Mouse (Mus musculus): ENCODE data around the gene Pld2. TPM values are rescaled to one million over a fixed set of nuclear protein-coding genes. Genes with fewer than 3 reads are reported as not detected.
A peak's percentile ranks its signal among the peaks of the same experiment; 100 is the strongest.

Gene Pld2
- polyA plus RNA-seq (2012; rRNA removed) (18.9 and 22.6 TPM in 2 replicates), polyA plus RNA-seq (2014; fragmentation: Nextera tagmentation; extraction: Ambion mirVana) (5.8 and 7.5 TPM in 2 replicates)

GRCm38 (mm10) chr11:70539877-70540587 is at the start of gene Pld2:
Pld2 (plus strand) TSS chr11:70540064.
- no peak within 1 kb of the TSS for H3K27ac ChIP-seq (replicated peaks; ENCODE audit: low read depth, low read length)
- peaks cover 6% of the 10 kb centered on the region; the same call in 1 of the 2 replicates for H3K27me3 ChIP-seq (ENCODE audit: control insufficient read depth, insufficient read depth, low read length)
- ATAC-seq (ENCODE audit: low FRiP score, low read depth) = peak; percentile 90

GRCm38 (mm10) chr11:70499566-70500475 is 40.0 kb upstream of the Pld2 start:
- H3K27ac ChIP-seq (replicated peaks; ENCODE audit: low read depth, low read length) = no peak overlapping the region
- H3K4me1 ChIP-seq (ENCODE audit: control insufficient read depth, insufficient read depth, low read length) = no peaks in the 10 kb centered on the region
- no peak for ATAC-seq (ENCODE audit: low FRiP score, low read depth)
- no peak overlapping the region for H3K4me3 ChIP-seq (replicated peaks; ENCODE audit: low read length)
- no peaks in the 10 kb centered on the region for H3K27me3 ChIP-seq (ENCODE audit: control insufficient read depth, insufficient read depth, low read length)
- WGBS = 73% methylated on average over 14 of the region's 14 CpGs
- no peaks in the 10 kb centered on the region for H3K9me3 ChIP-seq (ENCODE audit: control insufficient read depth, low read length)
- H3K9ac ChIP-seq (ENCODE audit: low read depth, low read length, severe bottlenecking) = no peak overlapping the region
- no peak for TF ChIP-seq POLR2A (IDR thresholded peaks at IDR 0.05; ENCODE audit: borderline replicate concordance, extremely low read depth, insufficient read depth, insufficient read length)
- DNase-seq (ENCODE audit: low spot score) = no peak
- no peak overlapping the region for H3K4me2 ChIP-seq (replicated peaks; ENCODE audit: low read depth, low read length, severe bottlenecking)
- no peaks in the 10 kb centered on the region for H3K36me3 ChIP-seq (ENCODE audit: control insufficient read depth, insufficient read depth, low read length)

More at GRCm38 (mm10) chr11:70539877-70540587, at the start of gene Pld2:
- peak within 1 kb of the TSS; percentile 90 for H3K4me2 ChIP-seq (replicated peaks; ENCODE audit: low read depth, low read length, severe bottlenecking)
- H3K4me3 ChIP-seq (replicated peaks; ENCODE audit: low read length) = peak within 1 kb of the TSS; percentile 61
- H3K36me3 ChIP-seq (ENCODE audit: control insufficient read depth, insufficient read depth, low read length) = no peaks in the 10 kb centered on the region
- H3K9ac ChIP-seq (ENCODE audit: low read depth, low read length, severe bottlenecking) = peak within 1 kb of the TSS; percentile 76
- 1% methylated on average over 36 of the region's 65 CpGs for WGBS
- no peak for TF ChIP-seq POLR2A (IDR thresholded peaks at IDR 0.05; ENCODE audit: borderline replicate concordance, extremely low read depth, insufficient read depth, insufficient read length)
- peak; percentile 92 for DNase-seq (ENCODE audit: low spot score)
- H3K9me3 ChIP-seq (ENCODE audit: control insufficient read depth, low read length) = no peaks in the 10 kb centered on the region
- no peaks in the 10 kb centered on the region; the same call in 1 of the 2 replicates for H3K4me1 ChIP-seq (ENCODE audit: control insufficient read depth, insufficient read depth, low read length)

GRCm38 (mm10) chr11:70500476-70500812 is 39.4 kb upstream of the Pld2 start:
- Histone ChIP-seq H3K36me3 (ENCODE audit: control insufficient read depth, insufficient read depth, low read length) (no peaks in the 10 kb centered on the region), H3K27me3 (ENCODE audit: control insufficient read depth, insufficient read depth, low read length) (no peaks in the 10 kb centered on the region), H3K4me1 (ENCODE audit: control insufficient read depth, insufficient read depth, low read length) (no peaks in the 10 kb centered on the region), H3K27ac (replicated peaks; ENCODE audit: low read depth, low read length) (no peak overlapping the region), H3K4me2 (replicated peaks; ENCODE audit: low read depth, low read length, severe bottlenecking) (no peak overlapping the region), H3K9ac (ENCODE audit: low read depth, low read length, severe bottlenecking) (no peak overlapping the region), H3K4me3 (replicated peaks; ENCODE audit: low read length) (no peak overlapping the region), H3K9me3 (ENCODE audit: control insufficient read depth, low read length) (no peaks in the 10 kb centered on the region)
- ATAC-seq (ENCODE audit: low FRiP score, low read depth) (no peak), DNase-seq (ENCODE audit: low spot score) (no peak)
- TF ChIP-seq POLR2A (IDR thresholded peaks at IDR 0.05; ENCODE audit: borderline replicate concordance, extremely low read depth, insufficient read depth, insufficient read length) = no peak
- WGBS = 92% methylated on average over 1 of the region's 1 CpGs

GRCm38 (mm10) chr11:70502018-70502417 is 37.8 kb upstream of the Pld2 start:
- Histone ChIP-seq H3K27me3 (ENCODE audit: control insufficient read depth, insufficient read depth, low read length) (no peaks in the 10 kb centered on the region), H3K9me3 (ENCODE audit: control insufficient read depth, low read length) (no peaks in the 10 kb centered on the region), H3K36me3 (ENCODE audit: control insufficient read depth, insufficient read depth, low read length) (no peaks in the 10 kb centered on the region), H3K4me3 (replicated peaks; ENCODE audit: low read length) (no peak overlapping the region), H3K9ac (ENCODE audit: low read depth, low read length, severe bottlenecking) (no peak overlapping the region), H3K4me2 (replicated peaks; ENCODE audit: low read depth, low read length, severe bottlenecking) (no peak overlapping the region), H3K4me1 (ENCODE audit: control insufficient read depth, insufficient read depth, low read length) (no peaks in the 10 kb centered on the region), H3K27ac (replicated peaks; ENCODE audit: low read depth, low read length) (no peak overlapping the region)
- 72% methylated on average over 3 of the region's 3 CpGs for WGBS
- DNase-seq (ENCODE audit: low spot score) = no peak
- no peak for TF ChIP-seq POLR2A (IDR thresholded peaks at IDR 0.05; ENCODE audit: borderline replicate concordance, extremely low read depth, insufficient read depth, insufficient read length)
- ATAC-seq (ENCODE audit: low FRiP score, low read depth) = no peak

- Histone ChIP-seq H3K36me3 (ENCODE audit: control insufficient read depth, insufficient read depth, low read length) (no peaks in the 10 kb centered on the region), H3K27ac (replicated peaks; ENCODE audit: low read depth, low read length) (no peak within 1 kb of the TSS), H3K4me2 (replicated peaks; ENCODE audit: low read depth, low read length, severe bottlenecking) (no peak within 1 kb of the TSS), H3K27me3 (ENCODE audit: control insufficient read depth, insufficient read depth, low read length) (no peaks in the 10 kb centered on the region), H3K4me1 (ENCODE audit: control insufficient read depth, insufficient read depth, low read length) (no peaks in the 10 kb centered on the region; the same call in 1 of the 2 replicates), H3K4me3 (replicated peaks; ENCODE audit: low read length) (no peak within 1 kb of the TSS), H3K9me3 (ENCODE audit: control insufficient read depth, low read length) (no peaks in the 10 kb centered on the region), H3K9ac (ENCODE audit: low read depth, low read length, severe bottlenecking) (no peak within 1 kb of the TSS)
- DNase-seq (ENCODE audit: low spot score) = no peak
- no peak for ATAC-seq (ENCODE audit: low FRiP score, low read depth)
- TF ChIP-seq POLR2A (IDR thresholded peaks at IDR 0.05; ENCODE audit: borderline replicate concordance, extremely low read depth, insufficient read depth, insufficient read length) = no peak
- 70% methylated on average over 9 of the region's 9 CpGs for WGBS
These were observed 34.9 kb upstream of the Pld2 start, which contains the start of gene Tm4sf5 for GRCm38 (mm10) chr11:70504970-70505369. Tm4sf5 (plus strand) TSS chr11:70505244.
